Mouse (Mus musculus): ENCODE measurements around the gene Caskin1. TPM values are rescaled to one million over a fixed set of nuclear protein-coding genes. Genes with fewer than 3 reads are reported as not detected.

The Caskin1 gene
- polyA plus RNA-seq, 1 experiment = not detected

- H3K4me3 ChIP-seq (ENCODE audit: insufficient read depth, low read length) = peak overlapping the region; percentile 88
- TF ChIP-seq CTCF (IDR thresholded peaks at IDR 0.05; ENCODE audit: borderline replicate concordance, insufficient read depth, low read length) (peak; percentile 68; the same call in 1 of the 2 replicates), POLR2A (IDR thresholded peaks at IDR 0.05; ENCODE audit: low read depth, low read length) (peak; percentile 60; the same call in 1 of the 2 replicates)
- H3K27ac ChIP-seq (ENCODE audit: insufficient read depth, low read length) = peak overlapping the region; percentile 89
- H3K4me1 ChIP-seq (ENCODE audit: control insufficient read depth, insufficient read depth, low read length) = peaks cover 7% of the 10 kb centered on the region; the same call in 1 of the 2 replicates
Observed at GRCm38 (mm10) chr17:24529007-24529451, 40.6 kb downstream of the Caskin1 start.

DNA sequence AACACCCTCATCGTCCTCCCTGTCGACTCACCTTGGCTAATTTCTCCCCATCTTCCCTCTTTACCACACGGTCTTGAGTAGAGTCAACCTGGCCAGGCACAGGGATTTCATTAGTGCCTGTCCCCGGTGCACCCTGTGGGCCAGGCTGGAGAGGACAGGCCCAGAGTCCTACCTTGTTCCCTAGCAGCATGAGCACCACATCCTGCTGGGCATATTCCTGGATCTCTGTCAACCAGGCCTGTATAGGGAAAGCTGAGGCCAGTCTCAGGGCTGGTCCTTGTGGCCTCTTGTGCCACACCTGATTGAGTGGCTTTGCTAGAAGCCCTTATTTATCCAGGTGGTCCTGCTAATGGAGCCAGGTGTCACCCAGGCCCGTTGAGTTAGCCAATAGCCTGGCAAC is 41.5 kb downstream of the Caskin1 start:
- Histone ChIP-seq H3K4me1 (ENCODE audit: control insufficient read depth, insufficient read depth, low read length) (peaks cover 6% of the 10 kb centered on the region; the same call in 1 of the 2 replicates), H3K27ac (ENCODE audit: insufficient read depth, low read length) (peak overlapping the region; percentile 39; the same call in 1 of the 2 replicates), H3K4me3 (ENCODE audit: insufficient read depth, low read length) (peak overlapping the region; percentile 88)
- TF ChIP-seq CTCF (IDR thresholded peaks at IDR 0.05; ENCODE audit: borderline replicate concordance, insufficient read depth, low read length) (no peak), POLR2A (IDR thresholded peaks at IDR 0.05; ENCODE audit: low read depth, low read length) (peak; percentile 45; the same call in 1 of the 2 replicates)

GRCm38 (mm10) chr17:24530361-24531050 is 42.1 kb downstream of the Caskin1 start:
- no peak overlapping the region for H3K27ac ChIP-seq (ENCODE audit: insufficient read depth, low read length)
- no peaks in the 10 kb centered on the region; the same call in 1 of the 2 replicates for H3K4me1 ChIP-seq (ENCODE audit: control insufficient read depth, insufficient read depth, low read length)
- H3K4me3 ChIP-seq (ENCODE audit: insufficient read depth, low read length) = peak overlapping the region; percentile 88
- TF ChIP-seq CTCF (IDR thresholded peaks at IDR 0.05; ENCODE audit: borderline replicate concordance, insufficient read depth, low read length) = no peak
- TF ChIP-seq POLR2A (IDR thresholded peaks at IDR 0.05; ENCODE audit: low read depth, low read length) = peak; percentile 39

DNA sequence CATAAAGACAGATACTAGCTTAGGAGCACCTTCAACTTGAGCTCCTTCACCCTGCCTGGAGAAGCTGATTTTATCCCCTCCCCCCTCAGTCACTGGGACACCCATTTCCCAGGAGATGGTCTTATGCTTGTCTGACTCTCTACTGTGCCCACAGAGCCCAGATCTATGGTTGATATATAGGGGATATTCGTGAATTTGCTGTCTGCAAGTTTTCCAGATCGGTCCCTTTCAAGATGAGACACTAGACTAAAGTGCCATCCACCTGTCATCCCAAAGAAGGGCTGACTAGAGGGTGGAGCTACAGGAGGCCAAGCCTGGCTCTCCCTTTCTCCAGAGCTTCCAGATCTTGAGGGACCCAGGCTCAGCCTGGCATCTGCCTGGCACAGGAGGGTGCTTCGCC is 42.7 kb downstream of the Caskin1 start:
- H3K4me1 ChIP-seq (ENCODE audit: control insufficient read depth, insufficient read depth, low read length) = no peaks in the 10 kb centered on the region

GRCm38 (mm10) chr17:24532045-24532444 is 43.6 kb downstream of the Caskin1 start:
- no peak overlapping the region for H3K27ac ChIP-seq (ENCODE audit: insufficient read depth, low read length)
- no peak overlapping the region for H3K4me3 ChIP-seq (ENCODE audit: insufficient read depth, low read length)
- no peaks in the 10 kb centered on the region for H3K4me1 ChIP-seq (ENCODE audit: control insufficient read depth, insufficient read depth, low read length)
- TF ChIP-seq POLR2A (IDR thresholded peaks at IDR 0.05; ENCODE audit: low read depth, low read length) (no peak; the same call in 1 of the 2 replicates), CTCF (IDR thresholded peaks at IDR 0.05; ENCODE audit: borderline replicate concordance, insufficient read depth, low read length) (no peak)

More for the DNA sequence above, 42.7 kb downstream of the Caskin1 start:
- TF ChIP-seq POLR2A (IDR thresholded peaks at IDR 0.05; ENCODE audit: low read depth, low read length) (no peak; the same call in 1 of the 2 replicates), CTCF (IDR thresholded peaks at IDR 0.05; ENCODE audit: borderline replicate concordance, insufficient read depth, low read length) (no peak)
- Histone ChIP-seq H3K27ac (ENCODE audit: insufficient read depth, low read length) (no peak overlapping the region), H3K4me3 (ENCODE audit: insufficient read depth, low read length) (no peak overlapping the region)

- no peak overlapping the region for H3K4me3 ChIP-seq (ENCODE audit: insufficient read depth, low read length)
- peaks cover 8% of the 10 kb centered on the region for H3K4me1 ChIP-seq (ENCODE audit: control insufficient read depth, insufficient read depth, low read length)
- TF ChIP-seq POLR2A (IDR thresholded peaks at IDR 0.05; ENCODE audit: low read depth, low read length) = peak; percentile 22; the same call in 1 of the 2 replicates
- no peak for TF ChIP-seq CTCF (IDR thresholded peaks at IDR 0.05; ENCODE audit: borderline replicate concordance, insufficient read depth, low read length)
- H3K27ac ChIP-seq (ENCODE audit: insufficient read depth, low read length) = no peak overlapping the region
Observed at GRCm38 (mm10) chr17:24533099-24533992, 44.9 kb downstream of the Caskin1 start.

GRCm38 (mm10) chr17:24534160-24534718 is 45.8 kb downstream of the Caskin1 start, which contains the start of gene Rab26:
Rab26 (minus strand) TSS chr17:24534210.
- Histone ChIP-seq H3K4me1 (ENCODE audit: control insufficient read depth, insufficient read depth, low read length) (peaks cover 8% of the 10 kb centered on the region), H3K4me3 (ENCODE audit: insufficient read depth, low read length) (no peak within 1 kb of the TSS), H3K27ac (ENCODE audit: insufficient read depth, low read length) (no peak within 1 kb of the TSS)
- TF ChIP-seq CTCF (IDR thresholded peaks at IDR 0.05; ENCODE audit: borderline replicate concordance, insufficient read depth, low read length) (no peak), POLR2A (IDR thresholded peaks at IDR 0.05; ENCODE audit: low read depth, low read length) (no peak)

DNA sequence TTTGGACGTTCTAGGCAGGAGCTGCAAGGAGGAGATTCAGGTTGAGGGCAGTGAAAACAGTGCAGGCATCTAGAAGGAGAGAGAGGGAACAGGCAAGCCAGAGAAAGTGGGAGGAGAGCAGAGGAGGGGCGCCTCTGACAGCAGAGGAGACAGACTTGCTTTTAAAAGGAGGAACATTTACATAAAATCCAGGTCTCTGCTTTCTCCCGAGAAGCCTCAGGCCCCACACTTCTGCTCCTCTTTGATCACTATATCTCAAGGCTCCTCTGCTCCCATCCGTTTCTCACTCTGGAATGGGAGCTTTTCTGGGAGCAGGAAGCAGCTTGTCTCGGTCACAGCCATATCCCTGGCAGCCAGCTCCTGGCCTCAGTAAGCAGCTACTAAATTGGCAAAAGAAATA is 46.9 kb downstream of the Caskin1 start:
- H3K27ac ChIP-seq (ENCODE audit: insufficient read depth, low read length) = no peak overlapping the region
- H3K4me1 ChIP-seq (ENCODE audit: control insufficient read depth, insufficient read depth, low read length) = peaks cover 8% of the 10 kb centered on the region
- H3K4me3 ChIP-seq (ENCODE audit: insufficient read depth, low read length) = no peak overlapping the region
- TF ChIP-seq POLR2A (IDR thresholded peaks at IDR 0.05; ENCODE audit: low read depth, low read length) = no peak
- no peak for TF ChIP-seq CTCF (IDR thresholded peaks at IDR 0.05; ENCODE audit: borderline replicate concordance, insufficient read depth, low read length)

- Histone ChIP-seq H3K4me3 (ENCODE audit: insufficient read depth, low read length) (no peak overlapping the region), H3K4me1 (ENCODE audit: control insufficient read depth, insufficient read depth, low read length) (peaks cover 8% of the 10 kb centered on the region), H3K27ac (ENCODE audit: insufficient read depth, low read length) (no peak overlapping the region)
- TF ChIP-seq CTCF (IDR thresholded peaks at IDR 0.05; ENCODE audit: borderline replicate concordance, insufficient read depth, low read length) (no peak), POLR2A (IDR thresholded peaks at IDR 0.05; ENCODE audit: low read depth, low read length) (no peak)
Observed at GRCm38 (mm10) chr17:24537536-24537935, 49.1 kb downstream of the Caskin1 start.

All from embryonic fibroblast, embryonic 13.5 days (primary cell).